Mouse (Mus musculus): Measurements from ENCODE around the gene Cyp21a1. TPM values are rescaled to one million over a fixed set of nuclear protein-coding genes. Genes with fewer than 3 reads are reported as not detected.
"Not testable (repeated sequence)": the region's sequence is repeated elsewhere in the genome, so short reads cannot be mapped to it uniquely, and the experiment has no call there.

Cyp21a1 gene
- total RNA-seq (2021) = under 1 TPM; 0.16 to 0.34 TPM
- long read RNA-seq, experiment 1, partial matches to known transcripts = 1 of 1 reads
- long read RNA-seq, experiment 1, other reads (novel, unspliced or antisense) = 0 of 1 reads
- long read RNA-seq, experiment 2, partial matches to known transcripts = 0 of 1 reads
- long read RNA-seq, experiment 2, other reads (novel, unspliced or antisense) = 0 of 1 reads

GRCm38 (mm10) chr17:34804301-34804700 is at the start of gene Cyp21a1:
Gene Cyp21a1 (minus strand): TSS chr17:34804561.
- DNase-seq (ENCODE audit: low spot score in 2 of 2) = not testable (repeated sequence)

GRCm38 (mm10) chr17:34853511-34853910 is 49.1 kb upstream of the Cyp21a1 start:
- DNase-seq (ENCODE audit: low spot score in 2 of 2) = no peak

- DNase-seq (ENCODE audit: low spot score in 2 of 2) = no peak
Measured at GRCm38 (mm10) chr17:34850517-34851125, 46.3 kb upstream of the Cyp21a1 start.

DNA sequence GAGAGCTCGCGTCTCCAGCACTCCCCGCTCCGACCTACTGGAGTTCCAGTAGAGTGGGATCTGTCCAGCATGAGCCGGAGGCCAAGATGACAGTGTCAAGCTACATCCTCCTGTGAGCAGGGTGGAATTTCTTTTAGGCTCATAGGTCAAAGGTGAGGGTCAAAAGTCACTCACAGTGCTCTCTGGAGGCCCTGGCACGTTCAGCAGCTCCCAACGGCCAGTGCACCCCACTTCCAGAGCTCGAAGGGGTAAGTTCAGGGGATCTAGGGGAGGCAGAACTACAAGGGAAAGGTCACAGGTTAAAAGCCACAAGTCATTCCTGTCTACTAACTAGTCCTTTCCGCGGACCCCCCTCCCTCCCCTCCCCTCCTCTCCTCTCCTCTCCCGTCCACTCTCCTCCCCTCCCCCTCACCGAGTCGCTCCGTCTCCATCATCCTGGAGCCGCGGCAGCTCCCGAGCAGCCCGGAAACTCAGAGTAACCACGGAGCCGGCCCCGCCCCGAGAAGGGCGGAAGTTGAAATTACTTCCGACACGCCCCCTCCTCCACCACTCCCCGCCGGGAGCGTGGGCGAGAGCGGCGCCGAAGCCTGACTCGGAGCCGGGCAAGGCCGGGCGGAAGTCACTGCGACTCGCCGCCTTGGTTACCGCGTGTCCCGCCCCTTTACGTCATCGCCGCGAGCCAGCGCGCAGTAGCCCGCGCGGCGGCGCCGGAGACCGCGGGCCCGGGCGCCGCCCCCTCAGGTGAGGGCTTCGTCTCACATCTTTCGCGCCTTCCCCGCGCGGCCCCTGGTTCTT is 45.6 kb upstream of the Cyp21a1 start, which contains the start of the genes Skiv2l and Nelfe:
TSS of gene Skiv2l (minus strand) at position 489 of the 795 bp plus-strand sequence.
TSS of gene Nelfe (plus strand) at position 670 of the 795 bp plus-strand sequence.
- peak; percentile 94 to 98 for DNase-seq (ENCODE audit: low spot score in 2 of 2)

GRCm38 (mm10) chr17:34847615-34848014 is 43.3 kb upstream of the Cyp21a1 start:
- peak in 1 of 2 experiments; percentile 6 for DNase-seq (ENCODE audit: low spot score in 2 of 2)

- peak in 1 of 2 experiments; percentile 5 for DNase-seq (ENCODE audit: low spot score in 2 of 2)
Measured at GRCm38 (mm10) chr17:34847192-34847591, 42.8 kb upstream of the Cyp21a1 start.

DNA sequence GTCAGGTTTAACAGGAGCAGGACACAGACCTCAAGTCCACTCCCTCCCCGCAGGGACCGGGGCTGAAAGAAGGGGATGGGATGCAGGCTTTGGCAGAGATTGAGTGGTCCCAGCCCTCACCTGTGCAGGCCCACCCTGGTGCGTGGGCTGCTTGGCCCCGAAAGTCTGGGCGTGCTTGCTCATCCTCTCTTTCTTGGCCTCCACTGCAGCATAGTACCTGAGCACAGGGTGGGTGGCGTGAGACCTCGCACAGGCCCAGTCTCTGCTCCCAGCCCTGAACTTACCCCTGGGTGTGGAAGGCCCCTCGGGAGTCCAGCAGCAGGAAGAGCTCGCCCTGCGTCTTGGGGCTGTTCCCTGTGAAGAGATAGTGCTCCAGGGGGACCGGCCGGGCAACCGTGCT is 40.5 kb upstream of the Cyp21a1 start:
- no peak for DNase-seq (ENCODE audit: low spot score in 2 of 2)

GRCm38 (mm10) chr17:34840736-34841307 is 36.5 kb upstream of the Cyp21a1 start:
- no peak for DNase-seq (ENCODE audit: low spot score in 2 of 2)

DNA sequence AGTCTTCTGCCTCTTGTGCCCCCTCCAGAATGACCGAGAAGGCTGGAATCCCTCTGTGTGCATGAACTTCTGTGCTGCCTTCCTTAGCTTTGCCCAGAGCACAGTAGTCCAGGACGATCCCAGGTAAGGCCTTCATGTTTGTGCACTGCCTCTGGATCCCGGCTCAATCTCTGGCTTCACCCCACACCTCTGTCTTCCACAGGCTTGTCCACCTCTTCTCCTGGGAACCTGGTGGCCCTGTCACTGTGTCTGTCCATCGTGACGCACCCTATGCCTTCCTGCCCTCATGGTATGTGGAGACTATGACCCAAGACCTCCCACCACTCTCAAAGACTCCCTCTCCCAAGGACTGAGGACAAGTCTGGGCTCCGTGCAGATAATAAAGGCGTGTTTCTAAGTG is 34.4 kb upstream of the Cyp21a1 start:
- no peak for DNase-seq (ENCODE audit: low spot score in 2 of 2)

- DNase-seq (ENCODE audit: low spot score in 2 of 2) = no peak
Measured at GRCm38 (mm10) chr17:34837464-34838324, 33.3 kb upstream of the Cyp21a1 start.

GRCm38 (mm10) chr17:34836856-34837221 is 32.5 kb upstream of the Cyp21a1 start, which contains the start of the genes Stk19 and Dxo:
Gene Stk19 (minus strand): TSS chr17:34836945.
Gene Dxo (plus strand): TSS chr17:34837019.
- DNase-seq (ENCODE audit: low spot score in 2 of 2) = peak; percentile 88 to 97

GRCm38 (mm10) chr17:34836155-34836855 is 31.9 kb upstream of the Cyp21a1 start:
- DNase-seq (ENCODE audit: low spot score in 2 of 2) = no peak

DNA sequence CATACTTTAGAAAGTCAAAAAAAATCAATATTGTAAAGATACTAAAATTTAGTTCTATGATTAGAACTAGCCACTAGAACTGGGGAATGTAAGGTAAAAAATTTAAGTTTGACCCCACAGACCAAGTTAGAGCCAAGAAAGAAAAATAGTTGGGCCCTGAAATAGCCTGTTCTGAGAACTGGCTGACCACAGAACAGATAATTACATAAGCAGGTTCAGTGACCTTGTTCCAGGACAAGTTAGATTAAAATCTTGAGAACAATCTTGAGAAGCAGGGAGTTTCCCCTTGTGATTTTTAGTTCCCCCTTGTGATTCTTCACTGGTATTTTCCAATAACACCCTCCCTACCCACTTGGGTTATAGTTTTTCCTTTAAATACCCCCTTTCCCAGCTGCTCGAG is 26.4 kb upstream of the Cyp21a1 start:
- not testable (repeated sequence) for DNase-seq (ENCODE audit: low spot score in 2 of 2)

DNA sequence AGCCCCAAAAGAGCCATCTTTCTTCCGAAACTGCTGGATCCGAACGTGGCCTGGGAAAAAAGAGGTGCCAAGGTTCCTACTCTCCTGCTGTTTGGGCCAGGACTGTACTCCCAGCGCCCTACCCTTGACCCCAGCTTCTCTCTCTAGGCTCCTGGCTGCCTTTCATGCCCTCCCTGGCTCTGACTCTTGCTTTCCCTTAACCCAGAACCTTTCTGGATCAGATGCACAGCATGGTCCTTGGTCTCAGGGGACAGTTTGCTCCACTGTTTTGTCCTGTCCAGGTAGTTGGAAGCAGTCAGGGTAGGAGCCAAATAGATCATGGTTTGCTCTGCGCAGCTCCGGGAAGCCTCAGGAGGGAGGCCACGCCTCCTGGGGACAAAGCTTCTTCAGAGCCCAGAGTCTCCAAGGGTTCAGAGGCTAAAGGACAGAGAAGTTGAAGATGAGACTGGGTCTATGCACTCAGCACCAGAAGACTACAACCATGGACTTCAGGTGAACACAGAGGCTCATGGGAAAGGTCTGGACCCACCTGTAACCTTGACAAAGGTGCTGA is 10.5 kb upstream of the Cyp21a1 start:
- DNase-seq (ENCODE audit: low spot score in 2 of 2) = no peak

- not testable (repeated sequence) for DNase-seq (ENCODE audit: low spot score in 2 of 2)
Measured at GRCm38 (mm10) chr17:34813747-34814146, 9.4 kb upstream of the Cyp21a1 start.

DNA sequence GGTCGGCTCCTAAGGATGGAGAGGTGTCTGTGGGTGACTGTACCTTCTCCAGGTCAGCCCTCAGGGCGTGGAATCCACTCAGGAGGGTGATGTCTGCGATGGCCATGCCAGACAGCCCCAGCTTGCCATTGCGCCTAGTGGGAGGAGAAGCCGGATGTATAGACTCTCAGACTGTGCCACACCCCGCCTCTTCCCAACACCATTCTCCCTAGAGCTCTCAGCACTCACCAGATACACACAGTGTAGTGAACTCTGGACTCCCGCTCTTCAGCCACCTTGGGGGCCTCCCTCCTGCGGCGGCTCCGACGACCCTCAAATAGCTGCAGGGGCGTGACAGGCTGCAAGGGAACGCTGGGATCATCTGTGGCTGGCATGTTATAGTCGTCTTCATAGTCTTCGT is 6.9 kb upstream of the Cyp21a1 start:
- no peak for DNase-seq (ENCODE audit: low spot score in 2 of 2)

GRCm38 (mm10) chr17:34810811-34811210 is 6.5 kb upstream of the Cyp21a1 start:
- not testable (repeated sequence) for DNase-seq (ENCODE audit: low spot score in 2 of 2)

DNA sequence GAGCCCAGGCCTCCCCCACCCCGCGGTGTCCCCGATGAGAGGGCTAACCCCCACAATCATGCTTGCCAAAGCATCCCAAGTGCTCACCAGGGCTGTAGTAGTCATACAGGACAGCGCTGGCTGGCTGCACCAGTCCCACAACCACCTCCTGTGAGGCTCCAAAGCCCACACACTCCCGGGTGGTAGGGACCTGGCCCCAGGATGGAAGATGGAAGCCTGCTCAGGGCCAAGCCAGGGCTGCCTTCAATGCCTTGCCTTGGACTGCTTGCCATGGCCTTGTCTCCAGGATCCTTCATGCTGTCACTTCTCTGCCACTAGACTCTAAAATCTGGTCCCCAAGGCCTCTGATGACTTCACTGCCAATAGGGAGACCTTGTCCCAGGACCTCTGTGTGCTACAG is 6.0 kb upstream of the Cyp21a1 start:
- not testable (repeated sequence) for DNase-seq (ENCODE audit: low spot score in 2 of 2)

GRCm38 (mm10) chr17:34808599-34809205 is 4.3 kb upstream of the Cyp21a1 start:
- no peak for DNase-seq (ENCODE audit: low spot score in 2 of 2)
